Mouse (Mus musculus) ES-E14 (cell line): ENCODE measurements around the gene Gm48552.

ENCODE experiments used
- CHD2 ChIP-seq: IDR thresholded peaks from 2 replicates; pipeline ENCODE4 v1.6.1; 2014; ENCODE audit warnings: mild to moderate bottlenecking, low read depth, low read length, inconsistent platforms
- HCFC1 ChIP-seq: IDR thresholded peaks from 2 replicates; pipeline ENCODE4 v1.6.1; 2012; ENCODE audit warnings: low read length, inconsistent platforms, borderline replicate concordance; ENCODE audit not compliant: insufficient read depth
- MAFK ChIP-seq: IDR thresholded peaks from 2 replicates; pipeline ENCODE4 v1.6.1; 2014; ENCODE audit warnings: mild to moderate bottlenecking, low read depth, low read length, inconsistent platforms; ENCODE audit not compliant: insufficient read depth
- ZC3H11A ChIP-seq: IDR thresholded peaks from 2 replicates; pipeline ENCODE4 v1.6.1; 2012; ENCODE audit warnings: low read depth, mild to moderate bottlenecking, inconsistent platforms, low read length, borderline replicate concordance

DNA sequence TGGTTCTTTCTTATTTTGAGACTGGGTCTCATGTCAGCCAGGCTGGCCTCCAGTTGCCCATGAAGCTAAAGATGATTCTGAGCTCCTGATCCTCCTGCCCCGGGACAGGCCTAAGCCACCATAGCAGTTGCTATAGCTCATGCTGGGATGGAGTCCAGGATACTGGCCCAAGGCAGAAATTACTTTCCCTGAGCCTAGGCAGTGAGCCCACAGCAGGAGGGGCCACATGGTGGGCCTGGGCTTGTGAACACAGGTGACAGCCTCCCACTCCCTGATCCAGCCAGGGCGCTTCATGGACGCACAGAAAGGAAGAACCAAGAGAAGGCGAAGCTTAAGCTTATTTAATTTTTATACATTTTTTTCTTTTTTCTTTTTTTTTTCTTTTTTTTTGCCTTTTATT is 7.1 kb downstream of the Gm48552 start:
- TF ChIP-seq CHD2, result no peak
- TF ChIP-seq MAFK, result no peak
- no peak for TF ChIP-seq HCFC1
- TF ChIP-seq ZC3H11A, result no peak
